Mouse (Mus musculus): ENCODE results near the gene Rps18. TPM values are rescaled to one million over a fixed set of nuclear protein-coding genes. Genes with fewer than 3 reads are reported as not detected.

Gene Rps18
- polyA plus RNA-seq, 1 experiment from 2014 or later, result 856 TPM

GRCm38 (mm10) chr17:33919351-33920281, 36.2 kb downstream of the Rps18 start:
- Histone ChIP-seq H3K27me3 (replicated peaks) (no peaks in the 10 kb centered on the region), H3K9ac (peak overlapping the region; percentile 86), H3K9me3 (replicated peaks) (no peaks in the 10 kb centered on the region), H3K4me1 (replicated peaks) (peaks cover 41% of the 10 kb centered on the region), H3K36me3 (peaks cover 23% of the 10 kb centered on the region), H3K4me3 (peak overlapping the region; percentile 75), H3K4me2 (peak overlapping the region; percentile 94), H3K27ac (ENCODE audit: poor library complexity, severe bottlenecking) (peak overlapping the region; percentile 44)
- ATAC-seq (ENCODE audit: insufficient number of reproducible peaks, low FRiP score), result peak; percentile 65
- under 1% methylated on average over 52 of the region's 52 CpGs for WGBS

DNA sequence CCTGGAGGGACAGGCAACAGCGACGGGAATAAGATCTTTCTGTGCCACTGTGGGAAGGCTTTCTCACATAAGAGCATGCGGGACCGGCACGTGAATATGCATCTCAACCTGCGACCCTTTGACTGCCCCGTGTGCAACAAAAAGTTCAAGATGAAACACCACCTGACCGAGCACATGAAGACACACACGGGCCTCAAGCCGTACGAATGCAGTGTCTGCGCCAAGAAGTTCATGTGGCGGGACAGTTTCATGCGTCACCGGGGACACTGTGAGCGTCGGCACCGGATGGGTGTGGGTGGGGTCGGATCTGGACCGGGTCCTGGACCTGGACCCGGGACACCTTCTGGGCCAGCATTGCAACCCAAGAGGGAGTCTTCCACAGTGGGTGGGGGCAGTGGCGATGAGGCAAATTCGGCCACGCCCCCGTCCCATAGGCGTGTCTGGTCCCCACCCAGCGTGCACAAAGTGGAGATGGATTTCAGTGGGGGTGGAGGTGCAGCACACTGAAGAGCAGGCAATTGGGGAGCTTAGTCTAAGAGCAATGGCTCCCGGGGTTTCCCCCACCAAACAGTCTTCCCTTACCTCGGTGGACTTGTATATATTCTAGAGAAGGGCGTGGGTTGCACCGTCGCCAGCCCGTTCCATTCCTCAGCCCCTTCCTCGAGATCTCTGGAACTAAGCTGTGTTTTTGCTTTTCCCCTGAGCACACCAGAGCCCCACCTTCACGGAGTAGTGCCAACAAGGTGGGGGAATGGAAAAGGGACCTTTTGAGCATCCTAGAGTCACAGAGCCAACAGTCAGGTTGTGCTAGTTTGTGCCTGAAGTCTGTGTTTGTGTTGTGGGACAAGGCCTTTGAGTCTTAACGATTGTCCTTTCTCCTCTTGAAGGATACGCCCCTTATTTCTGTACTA, 37.3 kb downstream of the Rps18 start:
- Histone ChIP-seq H3K9me3 (replicated peaks) (no peaks in the 10 kb centered on the region), H3K36me3 (peaks cover 33% of the 10 kb centered on the region), H3K4me1 (replicated peaks) (peaks cover 42% of the 10 kb centered on the region), H3K4me2 (peak overlapping the region; percentile 94), H3K27me3 (replicated peaks) (no peaks in the 10 kb centered on the region), H3K27ac (ENCODE audit: poor library complexity, severe bottlenecking) (peak overlapping the region; percentile 44; the same call in 1 of the 2 replicates), H3K4me3 (peak overlapping the region; percentile 75), H3K9ac (peak overlapping the region; percentile 86; the same call in 1 of the 2 replicates)
- ATAC-seq (ENCODE audit: insufficient number of reproducible peaks, low FRiP score), result no peak
- WGBS, result 56% methylated on average over 37 of the region's 37 CpGs

DNA sequence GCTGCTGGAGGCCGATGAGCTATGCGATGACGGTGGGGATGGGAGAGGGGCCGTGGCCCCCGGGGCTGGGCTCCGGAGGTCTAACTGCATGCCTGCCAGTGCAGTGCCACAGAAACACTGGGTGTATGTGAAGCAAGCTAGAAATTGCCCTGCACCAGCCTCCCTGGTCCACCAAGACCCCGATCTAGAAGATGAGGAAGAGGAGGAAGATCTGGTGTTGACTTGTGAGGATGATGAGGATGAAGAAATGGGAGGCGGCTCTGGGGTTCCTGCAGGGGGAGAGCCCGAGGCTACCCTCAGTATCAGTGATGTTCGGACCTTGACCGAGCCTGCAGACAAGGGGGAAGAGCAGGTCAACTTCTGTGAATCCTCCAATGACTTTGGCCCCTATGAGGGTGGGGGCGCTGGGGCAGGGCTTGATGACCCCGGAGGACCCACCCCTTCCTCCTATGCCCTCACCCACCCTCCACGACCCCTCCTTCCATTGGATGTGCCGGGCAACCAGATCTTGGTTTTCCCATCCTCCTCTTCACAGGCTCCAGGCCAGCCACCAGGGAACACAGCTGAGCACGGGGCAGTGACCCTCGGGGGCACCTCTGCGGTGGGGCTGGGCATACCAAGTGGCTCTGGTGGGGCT, 38.0 kb downstream of the Rps18 start:
- Histone ChIP-seq H3K4me3 (no peak overlapping the region), H3K9ac (no peak overlapping the region), H3K36me3 (peaks cover 40% of the 10 kb centered on the region), H3K9me3 (replicated peaks) (no peaks in the 10 kb centered on the region), H3K27me3 (replicated peaks) (no peaks in the 10 kb centered on the region), H3K27ac (ENCODE audit: poor library complexity, severe bottlenecking) (no peak overlapping the region), H3K4me2 (peak overlapping the region; percentile 94; the same call in 1 of the 2 replicates), H3K4me1 (replicated peaks) (peaks cover 42% of the 10 kb centered on the region)
- no peak for ATAC-seq (ENCODE audit: insufficient number of reproducible peaks, low FRiP score)
- whole genome bisulfite sequencing, result 82% methylated on average over 18 of the region's 18 CpGs

- peak overlapping the region; percentile 69 for H3K9ac ChIP-seq
- no peaks in the 10 kb centered on the region for H3K9me3 ChIP-seq (replicated peaks)
- no peak overlapping the region for H3K27ac ChIP-seq (ENCODE audit: poor library complexity, severe bottlenecking)
- no peak for ATAC-seq (ENCODE audit: insufficient number of reproducible peaks, low FRiP score)
- H3K27me3 ChIP-seq (replicated peaks), result no peaks in the 10 kb centered on the region
- H3K4me2 ChIP-seq, result peak overlapping the region; percentile 79
- peaks cover 42% of the 10 kb centered on the region for H3K4me1 ChIP-seq (replicated peaks)
- WGBS, result 70% methylated on average over 31 of the region's 31 CpGs
- peak overlapping the region; percentile 71 for H3K4me3 ChIP-seq
- peaks cover 47% of the 10 kb centered on the region for H3K36me3 ChIP-seq
Measured at GRCm38 (mm10) chr17:33916847-33917655, 38.8 kb downstream of the Rps18 start.

GRCm38 (mm10) chr17:33916294-33916693, 39.5 kb downstream of the Rps18 start:
- peak overlapping the region; percentile 84 for H3K27ac ChIP-seq (ENCODE audit: poor library complexity, severe bottlenecking)
- H3K4me2 ChIP-seq, result peak overlapping the region; percentile 79
- H3K36me3 ChIP-seq, result peaks cover 54% of the 10 kb centered on the region
- WGBS, result under 1% methylated on average over 12 of the region's 20 CpGs
- ATAC-seq (ENCODE audit: insufficient number of reproducible peaks, low FRiP score), result peak; percentile 35
- no peaks in the 10 kb centered on the region for H3K9me3 ChIP-seq (replicated peaks)
- peak overlapping the region; percentile 78 for H3K9ac ChIP-seq
- H3K27me3 ChIP-seq (replicated peaks), result no peaks in the 10 kb centered on the region
- H3K4me1 ChIP-seq (replicated peaks), result peaks cover 42% of the 10 kb centered on the region
- H3K4me3 ChIP-seq, result peak overlapping the region; percentile 71

- peak within 1 kb of the TSS; percentile 84 for H3K27ac ChIP-seq (ENCODE audit: poor library complexity, severe bottlenecking)
- peak; percentile 87 for ATAC-seq (ENCODE audit: insufficient number of reproducible peaks, low FRiP score)
- H3K9me3 ChIP-seq (replicated peaks), result no peaks in the 10 kb centered on the region
- peak within 1 kb of the TSS; percentile 78 for H3K9ac ChIP-seq
- peaks cover 37% of the 10 kb centered on the region for H3K4me1 ChIP-seq (replicated peaks)
- peak within 1 kb of the TSS; percentile 79 for H3K4me2 ChIP-seq
- peaks cover 58% of the 10 kb centered on the region for H3K36me3 ChIP-seq
- H3K4me3 ChIP-seq, result peak within 1 kb of the TSS; percentile 71
- H3K27me3 ChIP-seq (replicated peaks), result no peaks in the 10 kb centered on the region
- 0% methylated on average over 33 of the region's 34 CpGs for WGBS
Measured at GRCm38 (mm10) chr17:33915671-33916250, 40.0 kb downstream of the Rps18 start, which contains the start of the genes Tapbp and Zbtb22. Gene Tapbp, plus strand, starts transcription at chr17:33915899. Gene Zbtb22, plus strand, starts transcription at chr17:33915904.

DNA sequence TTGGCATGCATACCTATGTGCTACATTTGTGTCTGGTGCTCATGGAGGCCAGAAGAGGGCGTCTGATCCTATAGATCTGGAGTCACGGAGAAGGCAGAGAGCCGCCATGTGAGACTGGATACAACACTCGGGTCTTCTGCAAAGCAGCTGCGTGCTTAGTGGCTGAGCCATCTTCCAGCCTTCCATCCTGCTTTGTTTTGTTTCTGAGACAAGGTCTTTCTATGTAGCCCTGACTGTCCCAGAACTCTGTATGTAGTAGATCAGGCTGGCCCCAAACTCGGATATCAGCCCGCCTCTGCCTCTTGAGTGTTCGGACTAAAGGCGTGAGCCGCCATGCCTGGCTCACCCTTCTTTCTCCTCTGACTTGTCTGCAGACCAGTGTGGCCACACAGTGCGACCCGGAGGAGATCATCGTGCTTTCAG, 40.8 kb downstream of the Rps18 start:
- Histone ChIP-seq H3K4me3 (no peak overlapping the region), H3K4me1 (replicated peaks) (peaks cover 38% of the 10 kb centered on the region), H3K27ac (ENCODE audit: poor library complexity, severe bottlenecking) (no peak overlapping the region)

DNA sequence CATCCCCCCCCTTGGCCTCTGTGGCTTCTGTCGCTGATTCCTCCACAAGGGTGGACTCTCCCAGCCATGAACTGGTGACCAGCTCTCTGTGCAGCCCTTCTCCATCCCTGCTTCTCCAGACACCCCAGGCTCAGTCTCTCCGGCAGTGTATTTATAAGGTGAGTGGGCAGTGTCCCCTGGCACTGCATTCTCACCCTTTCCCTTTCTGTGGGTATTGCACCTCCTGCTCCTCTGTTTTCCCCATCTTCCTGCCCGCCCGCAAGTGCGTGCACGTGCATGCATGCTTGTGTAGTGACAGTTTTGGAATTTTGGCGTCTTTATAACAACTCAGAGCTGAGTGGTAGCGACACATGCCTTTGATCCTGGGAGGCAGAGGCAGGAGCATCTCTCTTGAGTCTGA, 41.9 kb downstream of the Rps18 start:
- no peak for ATAC-seq (ENCODE audit: insufficient number of reproducible peaks, low FRiP score)
- Histone ChIP-seq H3K9ac (no peak overlapping the region), H3K27ac (ENCODE audit: poor library complexity, severe bottlenecking) (no peak overlapping the region), H3K4me3 (no peak overlapping the region), H3K4me1 (replicated peaks) (peaks cover 34% of the 10 kb centered on the region), H3K4me2 (no peak overlapping the region), H3K9me3 (replicated peaks) (no peaks in the 10 kb centered on the region), H3K36me3 (peaks cover 61% of the 10 kb centered on the region), H3K27me3 (replicated peaks) (no peaks in the 10 kb centered on the region)
- 94% methylated on average over 8 of the region's 8 CpGs for WGBS

More for the DNA sequence above, 40.8 kb downstream of the Rps18 start:
- ATAC-seq (ENCODE audit: insufficient number of reproducible peaks, low FRiP score), result no peak
- Histone ChIP-seq H3K27me3 (replicated peaks) (no peaks in the 10 kb centered on the region), H3K4me2 (peak overlapping the region; percentile 79), H3K36me3 (peaks cover 61% of the 10 kb centered on the region), H3K9me3 (replicated peaks) (no peaks in the 10 kb centered on the region), H3K9ac (0 out of 2 replicates have a peak overlapping the region, but pooled peaks have one; percentile 40)
- WGBS, result 69% methylated on average over 13 of the region's 13 CpGs

- H3K27me3 ChIP-seq (replicated peaks), result no peaks in the 10 kb centered on the region
- H3K36me3 ChIP-seq, result peaks cover 58% of the 10 kb centered on the region
- H3K9me3 ChIP-seq (replicated peaks), result no peaks in the 10 kb centered on the region
- H3K4me2 ChIP-seq, result no peak overlapping the region
- H3K9ac ChIP-seq, result no peak overlapping the region
- peaks cover 32% of the 10 kb centered on the region for H3K4me1 ChIP-seq (replicated peaks)
- no peak overlapping the region for H3K4me3 ChIP-seq
- WGBS, result 91% methylated on average over 10 of the region's 10 CpGs
- no peak for ATAC-seq (ENCODE audit: insufficient number of reproducible peaks, low FRiP score)
- no peak overlapping the region for H3K27ac ChIP-seq (ENCODE audit: poor library complexity, severe bottlenecking)
Measured at GRCm38 (mm10) chr17:33913264-33913663, 42.5 kb downstream of the Rps18 start.

Data from heart, embryonic 12.5 days (tissue).